In the genomic region with DNA sequence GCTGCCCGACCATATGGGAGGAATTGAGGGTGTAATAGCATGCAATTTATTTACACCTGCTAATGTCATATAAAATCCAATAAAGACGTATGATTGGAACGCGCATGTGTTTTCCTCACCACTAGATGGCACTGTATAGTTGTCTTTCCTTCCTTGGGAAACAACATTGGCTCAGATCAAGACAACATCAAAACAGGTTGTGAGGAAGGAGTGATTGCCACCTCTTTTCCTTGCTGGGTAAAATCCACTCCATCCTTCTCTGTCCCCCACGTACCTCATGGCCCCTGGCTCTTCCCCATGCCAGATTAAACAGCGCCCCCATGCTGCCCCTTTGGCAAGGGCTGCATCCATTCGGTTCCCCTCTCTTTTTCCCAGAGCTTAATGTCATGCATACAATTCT, we compare ENCODE assay signal across 10 mouse cellular contexts. TPM values are rescaled to one million over a fixed set of nuclear protein-coding genes. Genes with fewer than 3 reads are reported as not detected.
A peak's percentile ranks its signal among the peaks of the same experiment; 100 is the strongest.
DNase-seq lines count a peak whose midpoint lies in the region; ATAC-seq and TF ChIP-seq lines count a peak whose summit lies in the region.
"Had no signal": no experiment of that assay in that cellular context is flagged by ENCODE, and none has a peak within 500 bp of the region (broad histone marks: within the 10 kb centered on the region; RNA-seq: fewer than 3 reads in every experiment).

No protein-coding gene starts in this region.

- H3K27me3 ChIP-seq in kidney, postnatal 0 days (ENCODE audit: insufficient read depth, low read length): no peaks in the 10 kb centered on the region
- no peaks in the 10 kb centered on the region for H3K27me3 ChIP-seq in kidney, embryonic 15.5 days
- peaks cover 0 to 2% of the 10 kb centered on the region in 2 experiments; a peak in 1 of 4 replicates for H3K27me3 ChIP-seq in MEL (ENCODE audit: control insufficient read depth in 1 of 2, insufficient read depth in 2 of 2, low read length in 2 of 2)
- no peaks in the 10 kb centered on the region for H3K27me3 ChIP-seq in forebrain, embryonic 15.5 days
- no peaks in the 10 kb centered on the region for H3K27me3 ChIP-seq in neural tube, embryonic 14.5 days (ENCODE audit: control insufficient read depth, insufficient read depth, low read length)
- H3K27me3 ChIP-seq: embryonic facial prominence, embryonic 13.5 days; liver, embryonic 13.5 days had no signal

- no peak for TF ChIP-seq EP300 in MEL (IDR thresholded peaks at IDR 0.05; ENCODE audit: low read depth in 1 of 2, low read length in 2 of 2)

- intact Hi-C loops in gastrocnemius, postnatal 36 days (cut with DNase I): loop anchor here (5.0 kb wide), 1 partner anchor 47 kb away; no protein-coding TSS in a partner anchor

- H3K27ac ChIP-seq in kidney, postnatal 0 days: no peak overlapping the region
- H3K27ac ChIP-seq in kidney, embryonic 15.5 days: no peak overlapping the region
- no peak overlapping the region for H3K27ac ChIP-seq in MEL (ENCODE audit: control insufficient read depth, low read depth, low read length)
- no peak overlapping the region for H3K27ac ChIP-seq in forebrain, embryonic 15.5 days (replicated peaks)
- no peak overlapping the region for H3K27ac ChIP-seq in neural tube, embryonic 14.5 days (ENCODE audit: low read depth, low read length)
- H3K27ac ChIP-seq: embryonic facial prominence, embryonic 13.5 days; liver, embryonic 13.5 days had no signal

- peak; percentile 90 for TF ChIP-seq RAD21 in MEL (IDR thresholded peaks at IDR 0.05; ENCODE audit: low read depth, low read length)

- H3K4me3 ChIP-seq in kidney, postnatal 0 days (replicated peaks; ENCODE audit: low read depth, low read length): no peak overlapping the region
- no peak overlapping the region for H3K4me3 ChIP-seq in kidney, embryonic 15.5 days (replicated peaks)
- H3K4me3 ChIP-seq in MEL (ENCODE audit: control insufficient read depth in 1 of 2, insufficient read depth in 1 of 2, low read depth in 2 of 2, low read length in 2 of 2): no peak overlapping the region
- no peak overlapping the region for H3K4me3 ChIP-seq in forebrain, embryonic 15.5 days
- no peak overlapping the region for H3K4me3 ChIP-seq in neural tube, embryonic 14.5 days (ENCODE audit: low read depth, low read length)
- H3K4me3 ChIP-seq: embryonic facial prominence, embryonic 13.5 days; liver, embryonic 13.5 days had no signal

- DNase-seq in kidney, postnatal 0 days (ENCODE audit: low spot score): peak; percentile 81
- peak; percentile 50 for DNase-seq in A20 (ENCODE audit: low read depth, low spot score)
- DNase-seq in MEL (ENCODE audit: low read depth, low spot score): peak; percentile 78
- DNase-seq in right cerebral cortex, postnatal 14 days: no peak
- no peak for DNase-seq in gastrocnemius, postnatal 36 days
- DNase-seq: liver, embryonic 13.5 days had no signal

- no peak overlapping the region for H3K9ac ChIP-seq in kidney, postnatal 0 days (ENCODE audit: low read depth, low read length)
- H3K9ac ChIP-seq in kidney, embryonic 15.5 days: no peak overlapping the region
- H3K9ac ChIP-seq in MEL (ENCODE audit: control insufficient read depth, low read depth, low read length, poor library complexity, severe bottlenecking): no peak overlapping the region
- H3K9ac ChIP-seq in forebrain, embryonic 15.5 days (replicated peaks): no peak overlapping the region
- H3K9ac ChIP-seq in neural tube, embryonic 14.5 days (replicated peaks; ENCODE audit: low read depth, low read length): no peak overlapping the region
- H3K9ac ChIP-seq: embryonic facial prominence, embryonic 13.5 days; liver, embryonic 13.5 days had no signal

- H3K4me2 ChIP-seq in kidney, postnatal 0 days (ENCODE audit: low read length): no peak overlapping the region
- H3K4me2 ChIP-seq in kidney, embryonic 15.5 days: no peak overlapping the region
- H3K4me2 ChIP-seq in forebrain, embryonic 15.5 days (replicated peaks): no peak overlapping the region
- H3K4me2 ChIP-seq in neural tube, embryonic 14.5 days (ENCODE audit: low read depth, low read length): no peak overlapping the region
- H3K4me2 ChIP-seq: embryonic facial prominence, embryonic 13.5 days; liver, embryonic 13.5 days had no signal

- H3K9me3 ChIP-seq in kidney, postnatal 0 days (replicated peaks; ENCODE audit: low read length): no peaks in the 10 kb centered on the region
- H3K9me3 ChIP-seq in kidney, embryonic 15.5 days (replicated peaks): 0 out of 2 replicates have a peak, but pooled peaks cover 4% of the 10 kb centered on the region
- H3K9me3 ChIP-seq in MEL (replicated peaks; ENCODE audit: insufficient read depth, low read length): no peaks in the 10 kb centered on the region
- no peaks in the 10 kb centered on the region for H3K9me3 ChIP-seq in forebrain, embryonic 15.5 days
- H3K9me3 ChIP-seq in neural tube, embryonic 14.5 days (ENCODE audit: control insufficient read depth, low read length): no peaks in the 10 kb centered on the region

- TF ChIP-seq POLR2A in MEL (IDR thresholded peaks at IDR 0.05; ENCODE audit: control insufficient read depth in 1 of 2, insufficient read depth in 1 of 2, low read depth in 1 of 2, low read length in 2 of 2, poor library complexity in 1 of 2): no peak

- H3K36me3 ChIP-seq in kidney, postnatal 0 days (ENCODE audit: insufficient read depth, low read length): no peaks in the 10 kb centered on the region
- no peaks in the 10 kb centered on the region for H3K36me3 ChIP-seq in kidney, embryonic 15.5 days
- no peaks in the 10 kb centered on the region for H3K36me3 ChIP-seq in MEL (ENCODE audit: control insufficient read depth in 1 of 2, insufficient read depth in 2 of 2, low read length in 2 of 2)
- H3K36me3 ChIP-seq in forebrain, embryonic 15.5 days: no peaks in the 10 kb centered on the region
- H3K36me3 ChIP-seq in neural tube, embryonic 14.5 days (ENCODE audit: control insufficient read depth, insufficient read depth, low read length): no peaks in the 10 kb centered on the region
- H3K36me3 ChIP-seq: embryonic facial prominence, embryonic 13.5 days; liver, embryonic 13.5 days had no signal

- ATAC-seq in kidney, postnatal 0 days (replicated peaks; ENCODE audit: low FRiP score, low read depth): no peak
- ATAC-seq in kidney, embryonic 15.5 days (replicated peaks; ENCODE audit: low FRiP score): no peak
- ATAC-seq in forebrain, embryonic 15.5 days (replicated peaks): peak; percentile 52; the same call in 1 of the 2 replicates
- peak; percentile 52 for ATAC-seq in neural tube, embryonic 14.5 days (ENCODE audit: low read depth)

- H3K4me1 ChIP-seq in kidney, postnatal 0 days (replicated peaks; ENCODE audit: insufficient read depth, low read length): no peaks in the 10 kb centered on the region
- H3K4me1 ChIP-seq in kidney, embryonic 15.5 days: no peaks in the 10 kb centered on the region
- H3K4me1 ChIP-seq in MEL (ENCODE audit: control insufficient read depth in 1 of 2, insufficient read depth in 2 of 2, low read length in 2 of 2): no peaks in the 10 kb centered on the region
- peaks cover 5% of the 10 kb centered on the region; the same call in 1 of the 2 replicates for H3K4me1 ChIP-seq in forebrain, embryonic 15.5 days
- H3K4me1 ChIP-seq in neural tube, embryonic 14.5 days (ENCODE audit: control insufficient read depth, insufficient read depth, low read length): no peaks in the 10 kb centered on the region
- H3K4me1 ChIP-seq: embryonic facial prominence, embryonic 13.5 days; liver, embryonic 13.5 days had no signal

- WGBS in kidney, postnatal 0 days: 19% methylated on average over 7 of the region's 7 CpGs
- WGBS in kidney, embryonic 15.5 days: 25% methylated on average over 7 of the region's 7 CpGs
- 17% methylated on average over 7 of the region's 7 CpGs for WGBS in forebrain, embryonic 15.5 days
- 24% methylated on average over 7 of the region's 7 CpGs for WGBS in neural tube, embryonic 14.5 days

- H3K79me2 ChIP-seq in MEL (ENCODE audit: control insufficient read depth, insufficient read depth, low read length, poor library complexity): no peaks in the 10 kb centered on the region

- peak; percentile 90 for TF ChIP-seq CTCF in kidney, postnatal 0 days (IDR thresholded peaks at IDR 0.05; ENCODE audit: low read depth)
- peak; percentile 45 to 96 (median 95) for TF ChIP-seq CTCF in MEL (IDR thresholded peaks at IDR 0.05 in 2 of 3, conservative IDR thresholded peaks at IDR 0.05 in 1 of 3; ENCODE audit: control insufficient read depth in 1 of 3, insufficient read depth in 1 of 3, low read depth in 2 of 3, low read length in 3 of 3, poor library complexity in 1 of 3, severe bottlenecking in 1 of 3)

TF ChIP-seq in MEL, 35 proteins besides CTCF, POLR2A, EP300 and RAD21 (continues in another document):
- TF ChIP-seq MYC (IDR thresholded peaks at IDR 0.05; ENCODE audit: low read depth, low read length) (peak; percentile 86), ELF1 (IDR thresholded peaks at IDR 0.05; ENCODE audit: low read depth, low read length) (no peak), ZC3H11A (IDR thresholded peaks at IDR 0.05; ENCODE audit: low read depth, low read length) (peak; percentile 78), CHD1 (IDR thresholded peaks at IDR 0.05; ENCODE audit: low read depth, low read length) (no peak), POLR2AphosphoS2 (IDR thresholded peaks at IDR 0.05; ENCODE audit: low read length) (no peak), CHD2 (IDR thresholded peaks at IDR 0.05; ENCODE audit: low read length) (no peak), JUND (IDR thresholded peaks at IDR 0.05; ENCODE audit: low read depth, low read length) (0 out of 2 replicates have a peak, but pooled peaks have one; percentile 25)

RNA-seq across cellular contexts. Expression of a gene that starts 8.2 kb away (rescaled TPM):
- 112 TPM in 2 replicates for polyA plus RNA-seq in kidney, postnatal 0 days (2015; fragmentation: Nextera tagmentation; extraction: Ambion mirVana)
- polyA plus RNA-seq in kidney, embryonic 15.5 days (2015; fragmentation: Nextera tagmentation; extraction: Ambion mirVana): 120 and 125 TPM in 2 replicates
- 173 and 177 TPM in 2 replicates for total RNA-seq in MEL (2012; rRNA removed)
- 100 to 1,000 TPM in 1 of 2 experiments, not detected in 1; 204 TPM for polyA plus RNA-seq in MEL (2012; ENCODE audit: insufficient read depth in 1 of 2, insufficient read length in 2 of 2, low read depth in 1 of 2, low replicate concordance in 2 of 2, missing spikeins in 1 of 2)
- 123 and 124 TPM in 2 replicates for polyA plus RNA-seq in forebrain, embryonic 15.5 days (2015; fragmentation: Nextera tagmentation; extraction: Ambion mirVana)
- polyA plus RNA-seq in neural tube, embryonic 14.5 days (2014; fragmentation: Nextera tagmentation; extraction: Ambion mirVana): 104 and 105 TPM in 2 replicates
- total RNA-seq in gastrocnemius, postnatal 36 days (2021): 10 to 100 TPM; 24.6 to 26.5 TPM

RNA-seq across cellular contexts. Expression of a gene that starts 23.4 kb away (rescaled TPM):
- 30.6 and 32.3 TPM in 2 replicates for polyA plus RNA-seq in kidney, postnatal 0 days (2015; fragmentation: Nextera tagmentation; extraction: Ambion mirVana)
- 24.8 and 25.0 TPM in 2 replicates for polyA plus RNA-seq in kidney, embryonic 15.5 days (2015; fragmentation: Nextera tagmentation; extraction: Ambion mirVana)
- total RNA-seq in MEL (2012; rRNA removed): 22.3 and 22.7 TPM in 2 replicates
- polyA plus RNA-seq in MEL (2012; ENCODE audit: insufficient read depth in 1 of 2, insufficient read length in 2 of 2, low read depth in 1 of 2, low replicate concordance in 2 of 2, missing spikeins in 1 of 2): 10 to 100 TPM in 1 of 2 experiments, not detected in 1; 38.2 TPM
- 28.7 and 32.7 TPM in 2 replicates for polyA plus RNA-seq in forebrain, embryonic 15.5 days (2015; fragmentation: Nextera tagmentation; extraction: Ambion mirVana)
- 25.2 and 34.7 TPM in 2 replicates for polyA plus RNA-seq in neural tube, embryonic 14.5 days (2014; fragmentation: Nextera tagmentation; extraction: Ambion mirVana)
- 10 to 100 TPM; 17.6 to 20.6 TPM for total RNA-seq in gastrocnemius, postnatal 36 days (2021)

Comparison
In these comparisons a context has a peak if more than half of its experiments do, and no peak if none do; other contexts are left out.
1. ATAC-seq: peak in forebrain, embryonic 15.5 days (single experiment) and neural tube, embryonic 14.5 days (single experiment); none in kidney, postnatal 0 days (single experiment) and kidney, embryonic 15.5 days (single experiment).
2. DNase-seq: peak in kidney, postnatal 0 days (single experiment), A20 (single experiment) and MEL (single experiment); none in right cerebral cortex, postnatal 14 days (single experiment) and gastrocnemius, postnatal 36 days (0 of 2).